Mouse (Mus musculus): ENCODE measurements at regions not wholly inside any gene's neighbourhood (a gene's known extent, or its start where the extent isn't known, plus 50 kb on each side); places are given as distances from the start of the nearest gene placed in this dataset.

DNA sequence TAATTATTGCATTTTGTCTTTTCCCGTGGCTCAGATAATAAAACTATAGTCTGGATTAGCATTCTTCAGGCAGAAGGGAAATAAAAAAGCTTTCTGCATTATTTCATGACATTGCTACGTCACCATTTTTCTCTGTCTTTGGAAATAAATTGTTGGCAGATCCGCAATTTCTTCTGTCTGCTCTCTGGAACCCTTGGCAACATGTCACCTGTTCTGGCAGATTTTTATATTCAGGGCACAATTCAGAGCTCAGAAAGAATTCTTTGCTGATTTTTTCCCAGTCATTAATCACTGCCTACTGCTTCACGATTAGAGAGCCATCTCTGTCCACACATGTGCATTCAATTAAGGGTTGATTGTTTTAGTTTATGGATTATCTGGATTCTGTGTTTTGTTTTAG, 460.5 kb downstream of the Cdh8 start:
- Histone ChIP-seq H3K27me3 (replicated peaks) (no peaks in the 10 kb centered on the region), H3K36me3 (no peaks in the 10 kb centered on the region), H3K4me3 (no peak overlapping the region), H3K9ac (no peak overlapping the region), H3K4me1 (no peaks in the 10 kb centered on the region), H3K4me2 (no peak overlapping the region), H3K9me3 (no peaks in the 10 kb centered on the region), H3K27ac (replicated peaks) (no peak overlapping the region)
- ATAC-seq (ENCODE audit: extremely low read depth, insufficient number of reproducible peaks, low FRiP score, low TSS enrichment), result no peak
- WGBS, result 65% methylated on average over 4 of the region's 4 CpGs

DNA sequence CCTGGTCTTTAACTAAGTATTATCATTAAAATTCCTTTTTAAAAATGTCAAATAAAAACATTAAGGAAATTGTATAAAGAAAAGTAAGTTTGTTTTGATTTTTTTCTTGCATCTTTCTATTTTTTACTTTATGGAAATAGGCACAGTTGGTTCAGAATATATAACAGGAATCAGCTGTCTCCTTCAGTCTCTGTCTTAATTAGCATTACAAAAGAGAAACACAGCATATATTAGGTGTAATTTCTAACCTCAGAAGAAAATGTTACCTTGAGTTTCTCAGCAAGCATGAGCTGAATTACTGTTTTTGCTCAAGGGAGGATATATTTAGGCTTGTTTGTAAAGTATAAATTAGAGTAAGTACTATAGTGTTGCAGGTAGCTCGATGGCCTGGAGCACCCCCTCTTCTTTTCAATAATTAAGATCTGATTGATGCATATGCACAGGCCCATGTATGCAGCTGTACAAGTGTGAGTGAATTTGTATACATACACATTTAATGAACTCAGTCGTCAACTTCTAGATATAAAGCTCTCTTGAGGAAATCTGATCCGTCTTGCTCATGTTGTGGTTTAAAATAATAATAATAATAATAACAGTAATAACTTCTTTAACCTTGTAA, 503.0 kb downstream of the Cdh8 start:
- Histone ChIP-seq H3K9ac (no peak overlapping the region), H3K4me2 (no peak overlapping the region), H3K9me3 (no peaks in the 10 kb centered on the region), H3K27ac (replicated peaks) (no peak overlapping the region), H3K4me1 (no peaks in the 10 kb centered on the region), H3K4me3 (no peak overlapping the region), H3K36me3 (no peaks in the 10 kb centered on the region), H3K27me3 (replicated peaks) (no peaks in the 10 kb centered on the region)
- WGBS, result 78% methylated on average over 3 of the region's 3 CpGs
- no peak for ATAC-seq (ENCODE audit: extremely low read depth, insufficient number of reproducible peaks, low FRiP score, low TSS enrichment)

DNA sequence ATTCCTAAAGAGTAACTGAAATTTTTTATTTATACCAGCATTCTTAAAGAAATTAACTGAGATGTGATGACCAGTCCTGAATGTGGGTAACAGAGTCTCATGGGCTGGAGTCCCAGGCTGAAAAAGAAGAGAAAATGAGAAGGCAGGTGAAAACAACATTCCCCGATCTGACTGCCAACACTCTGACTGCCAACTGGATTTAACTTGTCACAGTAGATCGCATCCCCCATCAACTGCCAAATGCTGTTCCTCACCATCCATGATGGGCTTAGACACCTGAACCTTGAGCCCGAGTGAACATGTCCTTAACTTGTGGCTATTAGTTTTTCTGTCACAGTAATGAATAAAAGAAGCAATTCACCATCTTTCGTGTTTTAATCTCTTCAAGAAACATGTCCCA, 522.9 kb downstream of the Cdh8 start:
- Histone ChIP-seq H3K36me3 (no peaks in the 10 kb centered on the region), H3K27ac (replicated peaks) (no peak overlapping the region), H3K27me3 (replicated peaks) (no peaks in the 10 kb centered on the region), H3K4me1 (no peaks in the 10 kb centered on the region), H3K4me2 (no peak overlapping the region), H3K4me3 (no peak overlapping the region), H3K9me3 (no peaks in the 10 kb centered on the region), H3K9ac (no peak overlapping the region)
- no peak for ATAC-seq (ENCODE audit: extremely low read depth, insufficient number of reproducible peaks, low FRiP score, low TSS enrichment)
- 82% methylated on average over 4 of the region's 4 CpGs for WGBS

DNA sequence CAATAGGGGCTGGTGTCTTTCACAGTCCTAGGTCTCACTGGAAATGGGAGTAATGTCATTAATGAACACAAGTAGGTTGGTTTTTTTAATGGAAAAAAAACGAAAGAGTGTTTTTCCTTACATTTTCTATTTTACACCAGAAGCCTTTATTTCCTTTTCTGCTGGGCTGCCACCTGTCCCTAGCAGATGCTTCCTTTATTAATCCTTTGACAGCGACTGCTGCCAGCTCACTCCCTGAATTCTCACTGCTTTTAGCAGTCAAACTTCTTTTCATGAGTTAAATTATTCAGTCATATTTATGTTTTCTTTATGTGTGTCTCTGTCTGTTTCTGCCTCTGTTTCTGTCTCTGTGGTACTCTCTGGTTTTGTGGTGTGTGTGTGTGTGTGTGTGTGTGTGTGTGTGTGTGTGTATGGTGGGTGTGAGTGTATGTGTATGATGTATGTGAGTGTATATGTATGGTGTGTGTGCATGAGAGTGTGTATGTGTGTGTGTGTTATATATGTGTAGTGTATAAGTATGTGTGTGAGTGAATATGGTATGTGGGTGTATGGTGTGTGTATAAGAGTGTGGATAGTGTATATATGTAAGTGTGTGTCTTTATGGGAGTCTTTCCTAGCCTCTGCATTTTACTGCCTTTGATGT, 554.5 kb downstream of the Cdh8 start:
- ATAC-seq (ENCODE audit: extremely low read depth, insufficient number of reproducible peaks, low FRiP score, low TSS enrichment), result no peak
- Histone ChIP-seq H3K9me3 (no peaks in the 10 kb centered on the region), H3K4me1 (no peaks in the 10 kb centered on the region), H3K27ac (replicated peaks) (no peak overlapping the region), H3K27me3 (replicated peaks) (no peaks in the 10 kb centered on the region), H3K36me3 (no peaks in the 10 kb centered on the region), H3K9ac (no peak overlapping the region), H3K4me3 (no peak overlapping the region), H3K4me2 (no peak overlapping the region)
- 52% methylated on average over 2 of the region's 2 CpGs for WGBS

DNA sequence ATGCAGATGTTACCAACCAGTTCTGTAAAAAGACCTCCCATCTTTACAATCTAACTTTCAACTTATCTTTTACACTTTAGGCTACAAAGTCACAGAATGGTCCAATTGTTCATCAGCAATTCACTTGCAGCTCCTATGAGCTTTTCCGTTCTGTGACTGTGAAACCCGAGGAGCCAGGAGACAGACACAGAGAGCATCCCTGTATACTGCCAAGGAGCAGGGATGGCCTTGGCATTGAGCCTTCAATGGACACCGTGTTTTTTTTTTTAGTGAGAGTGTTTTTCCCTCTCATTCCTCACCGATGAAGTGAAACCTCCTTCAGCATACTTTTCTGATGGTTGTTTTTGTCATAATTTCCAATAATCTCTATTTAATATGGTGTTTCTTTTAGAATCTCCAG, 555.1 kb downstream of the Cdh8 start:
- Histone ChIP-seq H3K9ac (no peak overlapping the region), H3K4me3 (no peak overlapping the region), H3K9me3 (no peaks in the 10 kb centered on the region), H3K4me1 (no peaks in the 10 kb centered on the region), H3K27ac (replicated peaks) (no peak overlapping the region), H3K4me2 (no peak overlapping the region), H3K27me3 (replicated peaks) (no peaks in the 10 kb centered on the region), H3K36me3 (no peaks in the 10 kb centered on the region)
- 58% methylated on average over 4 of the region's 4 CpGs for WGBS
- ATAC-seq (ENCODE audit: extremely low read depth, insufficient number of reproducible peaks, low FRiP score, low TSS enrichment), result no peak

DNA sequence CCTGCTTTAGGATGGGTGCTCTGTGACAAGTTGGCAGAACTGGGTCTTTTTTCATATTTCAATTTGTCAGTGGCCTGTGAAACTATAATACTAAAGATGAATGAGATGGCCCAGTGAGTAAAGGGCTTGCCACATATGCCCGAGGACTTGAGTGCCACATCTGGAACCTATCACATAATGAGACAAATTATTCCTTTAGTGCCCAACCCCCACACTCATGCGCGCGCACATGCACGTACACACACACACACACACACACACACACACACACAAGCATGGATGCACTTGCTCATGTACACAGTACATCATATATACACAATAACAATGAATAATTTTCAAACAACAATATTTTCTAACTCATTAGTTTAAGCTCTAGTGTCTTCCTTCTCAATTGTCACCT, 555.9 kb downstream of the Cdh8 start:
- no peak overlapping the region for H3K9ac ChIP-seq
- H3K27me3 ChIP-seq (replicated peaks), result no peaks in the 10 kb centered on the region
- ATAC-seq (ENCODE audit: extremely low read depth, insufficient number of reproducible peaks, low FRiP score, low TSS enrichment), result no peak
- H3K9me3 ChIP-seq, result no peaks in the 10 kb centered on the region
- no peak overlapping the region for H3K4me2 ChIP-seq
- no peak overlapping the region for H3K4me3 ChIP-seq
- H3K36me3 ChIP-seq, result no peaks in the 10 kb centered on the region
- no peak overlapping the region for H3K27ac ChIP-seq (replicated peaks)
- 77% methylated on average over 5 of the region's 5 CpGs for WGBS
- H3K4me1 ChIP-seq, result no peaks in the 10 kb centered on the region

DNA sequence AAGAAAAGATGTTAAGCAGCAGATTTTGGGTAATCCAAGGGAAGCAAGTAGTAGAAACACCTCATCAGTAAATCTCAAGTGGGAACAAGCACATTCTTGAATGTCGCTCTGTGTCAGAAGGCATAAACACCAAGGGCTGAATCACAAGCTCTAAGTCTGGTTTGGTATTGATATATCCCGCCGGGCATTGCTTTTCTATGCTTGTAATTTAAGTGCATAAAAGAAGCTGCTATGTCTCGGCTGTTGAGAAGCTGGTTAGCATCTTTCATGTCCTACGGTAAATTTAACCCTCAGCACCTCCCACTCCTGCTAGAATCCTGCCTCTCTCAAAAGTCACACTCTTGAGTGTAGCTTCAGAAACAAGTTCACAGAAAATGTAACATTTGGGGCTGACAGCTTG, 586.8 kb downstream of the Cdh8 start:
- no peaks in the 10 kb centered on the region for H3K27me3 ChIP-seq (replicated peaks)
- no peak overlapping the region for H3K4me3 ChIP-seq
- no peaks in the 10 kb centered on the region for H3K9me3 ChIP-seq
- no peak for ATAC-seq (ENCODE audit: extremely low read depth, insufficient number of reproducible peaks, low FRiP score, low TSS enrichment)
- no peak overlapping the region for H3K4me2 ChIP-seq
- no peak overlapping the region for H3K9ac ChIP-seq
- no peaks in the 10 kb centered on the region for H3K36me3 ChIP-seq
- H3K4me1 ChIP-seq, result no peaks in the 10 kb centered on the region
- 63% methylated on average over 5 of the region's 5 CpGs for WGBS
- H3K27ac ChIP-seq (replicated peaks), result no peak overlapping the region

DNA sequence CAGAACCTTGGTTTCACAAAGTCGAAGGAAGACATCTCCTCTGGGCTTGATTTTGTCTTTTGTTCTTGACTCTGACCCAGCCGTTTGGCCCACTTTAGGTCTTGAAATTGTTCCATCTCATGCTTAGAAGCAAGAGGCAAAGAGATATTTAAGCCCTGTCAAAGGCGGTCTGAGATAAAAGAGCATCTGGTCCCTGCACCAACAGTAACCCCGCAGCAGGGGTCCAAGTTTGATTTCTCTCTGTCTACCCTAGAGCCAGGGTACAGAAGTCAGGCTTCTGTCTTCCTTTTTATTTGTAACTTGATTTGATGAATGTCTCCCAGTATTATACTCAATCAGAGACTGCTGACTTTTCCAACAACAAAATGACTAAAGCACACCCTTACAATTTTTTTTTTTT, 587.3 kb downstream of the Cdh8 start:
- Histone ChIP-seq H3K4me2 (no peak overlapping the region), H3K4me1 (no peaks in the 10 kb centered on the region), H3K27ac (replicated peaks) (no peak overlapping the region), H3K9me3 (no peaks in the 10 kb centered on the region), H3K36me3 (no peaks in the 10 kb centered on the region), H3K4me3 (no peak overlapping the region), H3K27me3 (replicated peaks) (no peaks in the 10 kb centered on the region), H3K9ac (no peak overlapping the region)
- no peak for ATAC-seq (ENCODE audit: extremely low read depth, insufficient number of reproducible peaks, low FRiP score, low TSS enrichment)
- WGBS, result 48% methylated on average over 4 of the region's 4 CpGs

DNA sequence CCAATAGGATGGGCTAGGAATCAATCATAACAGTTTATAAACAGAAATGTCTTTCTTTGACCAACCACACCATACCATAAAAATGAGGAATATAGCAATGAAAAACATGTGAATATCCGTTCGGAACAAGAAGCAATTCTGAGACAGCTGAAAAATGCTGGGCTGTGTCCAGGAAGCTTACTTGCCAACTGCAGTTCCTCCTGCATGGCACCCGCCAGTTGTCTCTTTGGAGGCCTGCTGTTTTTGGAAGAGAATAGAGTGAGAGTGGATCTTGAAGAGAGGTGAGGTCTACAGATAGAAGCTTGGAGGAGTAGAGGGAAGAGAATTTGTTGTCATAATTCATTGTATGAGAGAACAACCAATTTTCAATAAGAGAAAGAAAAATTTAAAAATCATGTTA, 604.3 kb downstream of the Cdh8 start:
- no peak for ATAC-seq (ENCODE audit: extremely low read depth, insufficient number of reproducible peaks, low FRiP score, low TSS enrichment)
- Histone ChIP-seq H3K9ac (no peak overlapping the region), H3K27me3 (replicated peaks) (no peaks in the 10 kb centered on the region), H3K4me3 (no peak overlapping the region), H3K36me3 (no peaks in the 10 kb centered on the region), H3K4me2 (no peak overlapping the region), H3K4me1 (no peaks in the 10 kb centered on the region), H3K9me3 (no peaks in the 10 kb centered on the region), H3K27ac (replicated peaks) (no peak overlapping the region)
- 75% methylated on average over 3 of the region's 3 CpGs for WGBS

DNA sequence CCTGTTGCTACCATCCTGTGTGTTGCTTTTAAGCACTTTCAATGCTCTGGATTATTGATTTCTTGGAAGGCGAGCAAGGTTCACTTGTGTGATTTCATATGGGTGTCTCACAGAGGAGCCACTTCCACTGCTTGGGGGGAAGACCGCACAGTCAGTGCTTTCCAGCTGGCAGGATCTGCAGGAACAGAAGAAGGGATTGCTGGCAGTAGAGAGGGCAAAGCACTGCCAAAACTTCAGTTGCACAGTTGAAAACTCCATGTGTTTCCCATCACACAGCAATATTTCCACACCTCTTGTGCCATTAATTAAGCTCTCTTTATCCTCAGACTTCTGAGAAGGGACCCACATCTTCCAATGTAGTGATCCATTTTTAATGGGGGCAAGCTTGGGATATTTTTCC, 618.8 kb downstream of the Cdh8 start:
- Histone ChIP-seq H3K36me3 (no peaks in the 10 kb centered on the region), H3K4me2 (no peak overlapping the region), H3K9me3 (no peaks in the 10 kb centered on the region), H3K27ac (replicated peaks) (no peak overlapping the region), H3K4me1 (no peaks in the 10 kb centered on the region), H3K9ac (no peak overlapping the region), H3K27me3 (replicated peaks) (no peaks in the 10 kb centered on the region), H3K4me3 (no peak overlapping the region)
- no peak for ATAC-seq (ENCODE audit: extremely low read depth, insufficient number of reproducible peaks, low FRiP score, low TSS enrichment)
- 70% methylated on average over 2 of the region's 2 CpGs for WGBS

DNA sequence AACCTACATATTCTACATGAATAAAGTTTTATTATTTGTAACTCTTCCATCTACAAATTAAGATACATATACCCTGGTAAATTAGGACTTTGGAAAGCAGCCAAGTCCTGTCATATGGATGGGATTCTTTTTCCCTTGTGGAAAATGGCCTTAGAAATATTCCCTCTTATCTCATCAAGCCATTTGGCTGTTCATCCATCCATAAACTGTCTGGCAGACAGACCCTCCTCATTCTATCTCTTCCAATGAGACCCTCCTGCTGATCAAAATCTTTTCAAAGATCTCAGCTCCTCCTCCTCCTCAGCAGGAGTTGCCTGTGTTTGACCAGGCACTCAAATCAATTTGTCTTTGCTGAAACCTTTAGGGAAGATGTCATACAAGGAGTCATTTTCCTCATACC, 649.2 kb downstream of the Cdh8 start:
- no peaks in the 10 kb centered on the region for H3K9me3 ChIP-seq
- no peak overlapping the region for H3K9ac ChIP-seq
- H3K4me1 ChIP-seq, result no peaks in the 10 kb centered on the region
- H3K4me3 ChIP-seq, result no peak overlapping the region
- no peak overlapping the region for H3K27ac ChIP-seq (replicated peaks)
- no peak overlapping the region for H3K4me2 ChIP-seq
- no peak for ATAC-seq (ENCODE audit: extremely low read depth, insufficient number of reproducible peaks, low FRiP score, low TSS enrichment)
- H3K27me3 ChIP-seq (replicated peaks), result no peaks in the 10 kb centered on the region
- no peaks in the 10 kb centered on the region for H3K36me3 ChIP-seq

DNA sequence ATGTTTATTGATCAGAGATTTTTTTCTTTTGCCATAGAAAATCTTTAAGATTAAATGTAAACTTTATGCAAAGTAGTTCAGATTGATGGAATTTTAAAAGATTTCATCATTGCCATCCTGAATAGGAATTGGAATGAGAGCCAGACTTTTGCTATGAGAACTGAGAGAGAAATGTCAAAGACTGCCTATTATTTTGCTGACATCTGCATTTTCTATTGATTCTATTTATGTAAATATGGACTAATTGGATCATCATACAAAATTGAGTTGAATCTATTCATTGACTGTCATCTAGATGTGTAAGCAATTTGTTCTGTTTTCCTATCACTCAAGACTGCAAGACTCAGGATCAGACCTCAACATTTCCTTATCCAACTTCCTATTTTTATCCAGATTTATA, 659.7 kb downstream of the Cdh8 start:
- Histone ChIP-seq H3K9ac (no peak overlapping the region), H3K27ac (replicated peaks) (no peak overlapping the region), H3K9me3 (no peaks in the 10 kb centered on the region), H3K4me1 (no peaks in the 10 kb centered on the region), H3K4me2 (no peak overlapping the region), H3K4me3 (no peak overlapping the region), H3K27me3 (replicated peaks) (no peaks in the 10 kb centered on the region), H3K36me3 (no peaks in the 10 kb centered on the region)
- ATAC-seq (ENCODE audit: extremely low read depth, insufficient number of reproducible peaks, low FRiP score, low TSS enrichment), result no peak
